Comparison of ENCODE assay signal across 23 mouse cellular contexts in genomic region chr9:54752944-54753295, GRCm38 (mm10). TPM values are rescaled to one million over a fixed set of nuclear protein-coding genes. Genes with fewer than 3 reads are reported as not detected.
DNase-seq lines count a peak whose midpoint lies in the region; ATAC-seq and TF ChIP-seq lines count a peak whose summit lies in the region.
"Had no signal": no experiment of that assay in that cellular context is flagged by ENCODE, and none has a peak within 500 bp of the region (broad histone marks: within the 10 kb centered on the region; RNA-seq: fewer than 3 reads in every experiment).

No protein-coding gene starts in this region.

- DNase-seq in embryo, embryonic 11 days: peak; percentile 49
- DNase-seq in embryo, embryonic 10 days (ENCODE audit: low spot score): no peak
- no peak for DNase-seq in midbrain, postnatal 0 days (ENCODE audit: low spot score)
- no peak for DNase-seq in gastrocnemius, adult 8-10 months (ENCODE audit: low spot score in 2 of 2)
- DNase-seq: adrenal gland, adult 8-10 months; cerebellum, adult 18-20 months; cerebellum, postnatal 36 days; gastrocnemius, postnatal 25 days; heart, adult 2 months; heart, postnatal 14 days; lung, embryonic 14.5 days; right cerebral cortex, postnatal 14 days had no signal

- no peak overlapping the region for H3K27ac ChIP-seq in midbrain, embryonic 12.5 days (replicated peaks)
- H3K27ac ChIP-seq in midbrain, postnatal 0 days (ENCODE audit: low read depth, low read length): no peak overlapping the region
- no peak overlapping the region for H3K27ac ChIP-seq in hindbrain, embryonic 16.5 days (ENCODE audit: low read depth, low read length)
- peak overlapping the region; percentile 68 for H3K27ac ChIP-seq in neural tube, embryonic 15.5 days (replicated peaks)
- H3K27ac ChIP-seq: forebrain, embryonic 13.5 days; heart, adult 2 months; heart, embryonic 13.5 days; kidney, embryonic 15.5 days; limb, embryonic 15.5 days; liver, embryonic 14.5 days had no signal

- ATAC-seq in midbrain, embryonic 12.5 days (ENCODE audit: low FRiP score, low read depth): 0 out of 2 replicates have a peak, but pooled peaks have one; percentile 9
- ATAC-seq in midbrain, postnatal 0 days (ENCODE audit: low FRiP score): no peak
- ATAC-seq in hindbrain, embryonic 16.5 days: peak; percentile 18; the same call in 1 of the 2 replicates
- ATAC-seq in neural tube, embryonic 15.5 days (ENCODE audit: low FRiP score): peak; percentile 56
- no peak for ATAC-seq in frontal cortex, adult (ENCODE audit: low TSS enrichment)
- ATAC-seq: activated CD4-positive, CD25-positive, alpha-beta regulatory T cell, adult 4 months; forebrain, embryonic 13.5 days had no signal

- no peak overlapping the region for H3K4me3 ChIP-seq in midbrain, embryonic 12.5 days
- H3K4me3 ChIP-seq in midbrain, postnatal 0 days (ENCODE audit: low read depth, low read length): no peak overlapping the region
- H3K4me3 ChIP-seq in hindbrain, embryonic 16.5 days (ENCODE audit: low read length): no peak overlapping the region
- H3K4me3 ChIP-seq in neural tube, embryonic 15.5 days (replicated peaks): no peak overlapping the region
- H3K4me3 ChIP-seq: forebrain, embryonic 13.5 days; heart, adult 2 months; heart, embryonic 13.5 days; kidney, embryonic 15.5 days; limb, embryonic 15.5 days had no signal

- H3K4me2 ChIP-seq in midbrain, embryonic 12.5 days (replicated peaks): no peak overlapping the region
- no peak overlapping the region for H3K4me2 ChIP-seq in midbrain, postnatal 0 days (ENCODE audit: low read depth, low read length, poor library complexity, severe bottlenecking)
- no peak overlapping the region for H3K4me2 ChIP-seq in hindbrain, embryonic 16.5 days (ENCODE audit: low read length)
- H3K4me2 ChIP-seq in neural tube, embryonic 15.5 days: no peak overlapping the region
- H3K4me2 ChIP-seq: forebrain, embryonic 13.5 days; heart, embryonic 13.5 days; kidney, embryonic 15.5 days; limb, embryonic 15.5 days; lung, embryonic 14.5 days had no signal

- H3K36me3 ChIP-seq in midbrain, embryonic 12.5 days: no peaks in the 10 kb centered on the region
- H3K36me3 ChIP-seq in midbrain, postnatal 0 days (ENCODE audit: insufficient read depth, low read length): no peaks in the 10 kb centered on the region
- H3K36me3 ChIP-seq in hindbrain, embryonic 16.5 days (ENCODE audit: control insufficient read depth, insufficient read depth, low read length): no peaks in the 10 kb centered on the region
- no peaks in the 10 kb centered on the region for H3K36me3 ChIP-seq in neural tube, embryonic 15.5 days
- H3K36me3 ChIP-seq: heart, embryonic 13.5 days; kidney, embryonic 15.5 days; limb, embryonic 15.5 days had no signal

- no peak overlapping the region; the same call in 1 of the 2 replicates for H3K9ac ChIP-seq in midbrain, embryonic 12.5 days (replicated peaks)
- H3K9ac ChIP-seq in midbrain, postnatal 0 days (replicated peaks; ENCODE audit: low read length, poor library complexity, severe bottlenecking): no peak overlapping the region
- no peak overlapping the region for H3K9ac ChIP-seq in hindbrain, embryonic 16.5 days (ENCODE audit: low read depth, low read length)
- no peak overlapping the region for H3K9ac ChIP-seq in neural tube, embryonic 15.5 days (replicated peaks)
- H3K9ac ChIP-seq: forebrain, embryonic 13.5 days; heart, embryonic 13.5 days; kidney, embryonic 15.5 days; limb, embryonic 15.5 days; liver, embryonic 14.5 days; lung, embryonic 14.5 days had no signal

- no peak for TF ChIP-seq CTCF in midbrain, postnatal 0 days (IDR thresholded peaks at IDR 0.05)

- WGBS in midbrain, embryonic 12.5 days: 54% methylated on average over 11 of the region's 11 CpGs
- WGBS in midbrain, postnatal 0 days: 48% methylated on average over 11 of the region's 11 CpGs
- 35% methylated on average over 11 of the region's 11 CpGs for WGBS in hindbrain, embryonic 16.5 days
- WGBS in neural tube, embryonic 15.5 days: 13% methylated on average over 11 of the region's 11 CpGs

- peaks cover 10% of the 10 kb centered on the region for H3K4me1 ChIP-seq in midbrain, embryonic 12.5 days
- H3K4me1 ChIP-seq in midbrain, postnatal 0 days (ENCODE audit: insufficient read depth, low read length): 0 out of 2 replicates have a peak, but pooled peaks cover 7% of the 10 kb centered on the region
- H3K4me1 ChIP-seq in hindbrain, embryonic 16.5 days (ENCODE audit: control insufficient read depth, insufficient read depth, low read depth, low read length): peaks cover 12% of the 10 kb centered on the region
- H3K4me1 ChIP-seq in neural tube, embryonic 15.5 days: peaks cover 24% of the 10 kb centered on the region
- H3K4me1 ChIP-seq: heart, embryonic 13.5 days; kidney, embryonic 15.5 days had no signal

- H3K9me3 ChIP-seq in midbrain, embryonic 12.5 days: no peaks in the 10 kb centered on the region
- H3K9me3 ChIP-seq in midbrain, postnatal 0 days (ENCODE audit: low read length): no peaks in the 10 kb centered on the region
- H3K9me3 ChIP-seq in hindbrain, embryonic 16.5 days (ENCODE audit: control insufficient read depth, low read length): no peaks in the 10 kb centered on the region
- no peaks in the 10 kb centered on the region for H3K9me3 ChIP-seq in neural tube, embryonic 15.5 days (replicated peaks)
- H3K9me3 ChIP-seq: forebrain, embryonic 13.5 days; heart, embryonic 13.5 days; kidney, embryonic 15.5 days; limb, embryonic 15.5 days had no signal

- peaks cover 6% of the 10 kb centered on the region; the same call in 1 of the 2 replicates for H3K27me3 ChIP-seq in midbrain, embryonic 12.5 days
- no peaks in the 10 kb centered on the region for H3K27me3 ChIP-seq in midbrain, postnatal 0 days (ENCODE audit: insufficient read depth, low read length)
- no peaks in the 10 kb centered on the region for H3K27me3 ChIP-seq in hindbrain, embryonic 16.5 days (replicated peaks; ENCODE audit: control insufficient read depth, insufficient read depth, low read length)
- H3K27me3 ChIP-seq in neural tube, embryonic 15.5 days (replicated peaks): no peaks in the 10 kb centered on the region
- H3K27me3 ChIP-seq: forebrain, embryonic 13.5 days had no signal

RNA-seq across cellular contexts. Expression of gene Crabp1, which starts 11.6 kb away (rescaled TPM):
- polyA plus RNA-seq in midbrain, embryonic 12.5 days (2016; fragmentation: Nextera tagmentation; extraction: Ambion mirVana): 418 and 522 TPM in 2 replicates
- total RNA-seq in midbrain, postnatal 0 days (2014; rRNA removed): 18.4 and 20.4 TPM in 2 replicates
- polyA plus RNA-seq in midbrain, postnatal 0 days (2015; fragmentation: Nextera tagmentation; extraction: Ambion mirVana): 26.3 and 33.1 TPM in 2 replicates
- 225 and 236 TPM in 2 replicates for polyA plus RNA-seq in hindbrain, embryonic 16.5 days (2015; fragmentation: Nextera tagmentation; extraction: Ambion mirVana)
- 405 and 485 TPM in 2 replicates for polyA plus RNA-seq in neural tube, embryonic 15.5 days (2015; fragmentation: Nextera tagmentation; extraction: Ambion mirVana)
- total RNA-seq in gastrocnemius, adult 8-10 months (2022): 1 to 10 TPM in 1 of 4 experiments, under 1 TPM in 2, not detected in 1; 0.41 to 2.0 (median 0.88) TPM
- total RNA-seq: heart, adult 2 months; heart, postnatal 14 days; megakaryocyte, adult 5-6 weeks had no signal
- polyA plus RNA-seq: activated CD4-positive, CD25-positive, alpha-beta regulatory T cell, adult 4 months; heart, adult 2 months had no signal

RNA-seq across cellular contexts. Expression of gene Wdr61, which starts 18.6 kb away (rescaled TPM):
- 128 and 134 TPM in 2 replicates for polyA plus RNA-seq in midbrain, embryonic 12.5 days (2016; fragmentation: Nextera tagmentation; extraction: Ambion mirVana)
- total RNA-seq in midbrain, postnatal 0 days (2014; rRNA removed): 43.7 and 47.3 TPM in 2 replicates
- polyA plus RNA-seq in midbrain, postnatal 0 days (2015; fragmentation: Nextera tagmentation; extraction: Ambion mirVana): 83.9 and 86.3 TPM in 2 replicates
- 90.1 and 93.3 TPM in 2 replicates for polyA plus RNA-seq in hindbrain, embryonic 16.5 days (2015; fragmentation: Nextera tagmentation; extraction: Ambion mirVana)
- polyA plus RNA-seq in neural tube, embryonic 15.5 days (2015; fragmentation: Nextera tagmentation; extraction: Ambion mirVana): 79.1 and 91.7 TPM in 2 replicates
- total RNA-seq in gastrocnemius, adult 8-10 months (2022): 10 to 100 TPM; 15.5 to 20.2 (median 17.1) TPM

RNA-seq across cellular contexts. Expression of gene Dnaja4, which starts 54.2 kb away (rescaled TPM):
- polyA plus RNA-seq in midbrain, embryonic 12.5 days (2016; fragmentation: Nextera tagmentation; extraction: Ambion mirVana): 3.7 and 4.4 TPM in 2 replicates
- 5.4 and 7.7 TPM in 2 replicates for total RNA-seq in midbrain, postnatal 0 days (2014; rRNA removed)
- 6.7 and 8.0 TPM in 2 replicates for polyA plus RNA-seq in midbrain, postnatal 0 days (2015; fragmentation: Nextera tagmentation; extraction: Ambion mirVana)
- polyA plus RNA-seq in hindbrain, embryonic 16.5 days (2015; fragmentation: Nextera tagmentation; extraction: Ambion mirVana): 9.1 and 10.0 TPM in 2 replicates
- polyA plus RNA-seq in neural tube, embryonic 15.5 days (2015; fragmentation: Nextera tagmentation; extraction: Ambion mirVana): 7.5 and 8.0 TPM in 2 replicates
- total RNA-seq in gastrocnemius, adult 8-10 months (2022): 10 to 100 TPM; 49.0 to 56.8 (median 51.9) TPM

Comparison
In these comparisons a context has a peak if more than half of its experiments do, and no peak if none do; other contexts are left out.
1. ATAC-seq: peak in midbrain, embryonic 12.5 days (single experiment), hindbrain, embryonic 16.5 days (single experiment) and neural tube, embryonic 15.5 days (single experiment); none in midbrain, postnatal 0 days (single experiment) and frontal cortex, adult (single experiment).